ENCODE assay signal across 8 mouse cellular contexts in the genomic region with DNA sequence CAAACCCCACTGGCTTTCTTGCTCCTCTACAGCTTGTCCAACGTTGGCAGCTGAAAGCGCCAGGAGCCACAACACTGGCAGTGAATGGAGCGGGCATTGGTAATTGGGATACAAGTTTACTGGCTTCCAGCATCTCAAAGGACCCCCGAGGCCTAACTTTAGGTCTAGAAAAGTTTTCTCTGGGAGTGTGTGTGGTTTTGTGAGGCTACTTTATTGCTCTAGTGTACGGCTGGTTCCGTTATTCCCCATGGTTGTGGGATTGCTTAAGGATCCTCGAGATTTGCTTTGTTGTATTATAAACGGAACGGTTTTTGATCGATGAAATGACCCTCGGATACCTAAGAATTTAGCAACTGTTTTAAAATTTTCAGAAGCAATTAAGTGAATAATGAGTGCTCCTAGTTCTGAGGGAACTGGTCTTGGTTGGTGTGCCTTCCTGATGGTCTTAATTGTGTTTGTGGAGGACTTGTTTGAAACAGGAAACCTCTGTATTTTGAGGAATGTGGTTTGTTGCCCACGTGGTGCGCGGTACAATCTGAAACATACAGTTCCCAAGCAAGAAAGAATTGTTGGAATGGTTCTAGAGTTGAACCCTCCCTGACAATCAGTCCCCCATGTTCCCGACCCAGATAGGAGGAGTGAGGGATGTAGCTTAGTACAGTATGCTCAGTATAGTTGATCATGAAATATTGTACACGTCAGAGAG. TPM values are rescaled to one million over a fixed set of nuclear protein-coding genes. Genes with fewer than 3 reads are reported as not detected.
A peak's percentile ranks its signal among the peaks of the same experiment; 100 is the strongest.
DNase-seq lines count a peak whose midpoint lies in the region; ATAC-seq and TF ChIP-seq lines count a peak whose summit lies in the region.

No protein-coding gene starts in this region.

- H3K27me3 ChIP-seq in kidney, embryonic 15.5 days: no peaks in the 10 kb centered on the region
- H3K27me3 ChIP-seq in lung, embryonic 14.5 days (ENCODE audit: insufficient read depth, low read length): no peaks in the 10 kb centered on the region
- no peaks in the 10 kb centered on the region for H3K27me3 ChIP-seq in stomach, embryonic 14.5 days (ENCODE audit: control insufficient read depth, insufficient read depth, low read length)

- H3K27ac ChIP-seq in kidney, embryonic 15.5 days: peak overlapping the region; percentile 90
- H3K27ac ChIP-seq in lung, embryonic 14.5 days (ENCODE audit: low read depth): peak overlapping the region; percentile 91
- H3K27ac ChIP-seq in stomach, embryonic 14.5 days (ENCODE audit: low read length): peak overlapping the region; percentile 92; the same call in 1 of the 2 replicates

- peak overlapping the region; percentile 72 for H3K4me2 ChIP-seq in kidney, embryonic 15.5 days
- peak overlapping the region; percentile 77 for H3K4me2 ChIP-seq in lung, embryonic 14.5 days
- H3K4me2 ChIP-seq in stomach, embryonic 14.5 days (replicated peaks; ENCODE audit: low read depth, low read length): peak overlapping the region; percentile 58

- TF ChIP-seq POLR2A in brain, embryonic 14.5 days (IDR thresholded peaks at IDR 0.05; ENCODE audit: borderline replicate concordance, extremely low read depth, insufficient read depth, insufficient read length, poor library complexity, severe bottlenecking): no peak

- peak overlapping the region; percentile 79 for H3K9ac ChIP-seq in kidney, embryonic 15.5 days
- H3K9ac ChIP-seq in lung, embryonic 14.5 days: peak overlapping the region; percentile 97
- H3K9ac ChIP-seq in stomach, embryonic 14.5 days (replicated peaks; ENCODE audit: low read depth, low read length): peak overlapping the region; percentile 93

- no peak for DNase-seq in kidney, adult 18-20 months
- peak; percentile 53 for DNase-seq in brain, embryonic 14.5 days (ENCODE audit: low read depth)
- DNase-seq in heart, postnatal 10 days: peak; percentile 17 to 42
- DNase-seq in lung, embryonic 14.5 days: peak; percentile 67
- no peak for DNase-seq in right cerebral cortex, postnatal 10 days (ENCODE audit: low spot score in 2 of 2)
- DNase-seq in left cerebral cortex, adult 11 months (ENCODE audit: low spot score): no peak

- peak overlapping the region; percentile 66 for H3K4me3 ChIP-seq in kidney, embryonic 15.5 days (replicated peaks)
- peak overlapping the region; percentile 88 for H3K4me3 ChIP-seq in lung, embryonic 14.5 days (ENCODE audit: low read depth, low read length)
- H3K4me3 ChIP-seq in stomach, embryonic 14.5 days (ENCODE audit: low read depth, low read length): peak overlapping the region; percentile 88

- WGBS in kidney, embryonic 15.5 days: 29% methylated on average over 16 of the region's 16 CpGs
- 22% methylated on average over 16 of the region's 16 CpGs for WGBS in lung, embryonic 14.5 days
- 36% methylated on average over 16 of the region's 16 CpGs for WGBS in stomach, embryonic 14.5 days

- no peak for TF ChIP-seq CTCF in brain, embryonic 14.5 days (IDR thresholded peaks at IDR 0.05; ENCODE audit: borderline replicate concordance, extremely low read depth, insufficient read depth, insufficient read length)
- no peak for TF ChIP-seq CTCF in lung, embryonic 14.5 days (IDR thresholded peaks at IDR 0.05; ENCODE audit: low read depth)

- H3K36me3 ChIP-seq in kidney, embryonic 15.5 days: peaks cover 16% of the 10 kb centered on the region
- peaks cover 13% of the 10 kb centered on the region for H3K36me3 ChIP-seq in lung, embryonic 14.5 days (ENCODE audit: insufficient read depth)
- peaks cover 10% of the 10 kb centered on the region for H3K36me3 ChIP-seq in stomach, embryonic 14.5 days (ENCODE audit: control insufficient read depth, insufficient read depth, low read length)

- no peak for ATAC-seq in kidney, embryonic 15.5 days (replicated peaks; ENCODE audit: low FRiP score)
- ATAC-seq in lung, embryonic 14.5 days (ENCODE audit: insufficient read depth): peak; percentile 35; the same call in 1 of the 2 replicates
- ATAC-seq in stomach, embryonic 14.5 days (ENCODE audit: insufficient number of reproducible peaks, insufficient read depth, low FRiP score, low read depth): no peak

- intact Hi-C loops in heart, postnatal 10 days (cut with DNase I): loop anchor here (2.0 kb wide), 1 partner anchor 32 kb away; no protein-coding TSS in a partner anchor

- peaks cover 17% of the 10 kb centered on the region for H3K4me1 ChIP-seq in kidney, embryonic 15.5 days
- 0 out of 2 replicates have a peak, but pooled peaks cover 7% of the 10 kb centered on the region for H3K4me1 ChIP-seq in lung, embryonic 14.5 days (ENCODE audit: insufficient read depth)
- no peaks in the 10 kb centered on the region for H3K4me1 ChIP-seq in stomach, embryonic 14.5 days (ENCODE audit: control insufficient read depth, insufficient read depth, low read length)

- no peaks in the 10 kb centered on the region for H3K9me3 ChIP-seq in kidney, embryonic 15.5 days (replicated peaks)
- no peaks in the 10 kb centered on the region for H3K9me3 ChIP-seq in lung, embryonic 14.5 days (ENCODE audit: low read depth, low read length)
- H3K9me3 ChIP-seq in stomach, embryonic 14.5 days (ENCODE audit: control insufficient read depth, low read depth, low read length): no peaks in the 10 kb centered on the region

RNA-seq across cellular contexts. Expression of gene Spg20, which starts 1.0 kb away (rescaled TPM):
- 47.8 and 48.4 TPM in 2 replicates for polyA plus RNA-seq in kidney, embryonic 15.5 days (2015; fragmentation: Nextera tagmentation; extraction: Ambion mirVana)
- 13.2 and 15.7 TPM in 2 replicates for polyA plus RNA-seq in brain, embryonic 14.5 days (2012; rRNA removed)
- total RNA-seq in heart, postnatal 10 days (2021): 10 to 100 TPM; 38.7 to 45.3 TPM
- polyA plus RNA-seq in lung, embryonic 14.5 days (2014; fragmentation: Nextera tagmentation; extraction: Ambion mirVana): 45.9 and 46.9 TPM in 2 replicates
- 43.3 and 46.7 TPM in 2 replicates for polyA plus RNA-seq in stomach, embryonic 14.5 days (2014; fragmentation: Nextera tagmentation; extraction: Ambion mirVana)

RNA-seq across cellular contexts. Expression of gene Ccdc169, which starts 24.3 kb away (rescaled TPM):
- polyA plus RNA-seq in kidney, embryonic 15.5 days (2015; fragmentation: Nextera tagmentation; extraction: Ambion mirVana): 0.05 TPM in 2 replicates
- polyA plus RNA-seq in brain, embryonic 14.5 days (2012; rRNA removed): 0.25 and 0.33 TPM in 2 replicates
- under 1 TPM; 0.10 to 0.15 TPM for total RNA-seq in heart, postnatal 10 days (2021)
- 0.07 TPM in 1 of 2 replicates, not detected in the other for polyA plus RNA-seq in lung, embryonic 14.5 days (2014; fragmentation: Nextera tagmentation; extraction: Ambion mirVana)
- not detected in 2 replicates for polyA plus RNA-seq in stomach, embryonic 14.5 days (2014; fragmentation: Nextera tagmentation; extraction: Ambion mirVana)

RNA-seq across cellular contexts. Expression of gene Ccna1, which starts 57.6 kb away (rescaled TPM):
- polyA plus RNA-seq in kidney, embryonic 15.5 days (2015; fragmentation: Nextera tagmentation; extraction: Ambion mirVana): 2.1 and 2.2 TPM in 2 replicates
- polyA plus RNA-seq in brain, embryonic 14.5 days (2012; rRNA removed): 2.1 and 2.8 TPM in 2 replicates
- total RNA-seq in heart, postnatal 10 days (2021): under 1 TPM; 0.31 to 0.60 TPM
- 1.4 and 1.5 TPM in 2 replicates for polyA plus RNA-seq in lung, embryonic 14.5 days (2014; fragmentation: Nextera tagmentation; extraction: Ambion mirVana)
- 2.7 and 3.3 TPM in 2 replicates for polyA plus RNA-seq in stomach, embryonic 14.5 days (2014; fragmentation: Nextera tagmentation; extraction: Ambion mirVana)

Comparison
In these comparisons a context has a peak if more than half of its experiments do, and no peak if none do; other contexts are left out.
1. DNase-seq: peak in brain, embryonic 14.5 days (single experiment), heart, postnatal 10 days (2 of 2) and lung, embryonic 14.5 days (single experiment); none in kidney, adult 18-20 months (single experiment), right cerebral cortex, postnatal 10 days (0 of 2) and left cerebral cortex, adult 11 months (single experiment).
2. Peak in every context shown above with its lines, with median percentiles within 50 percentile points of each other: H3K27ac ChIP-seq, H3K4me2 ChIP-seq, H3K4me3 ChIP-seq and H3K9ac ChIP-seq.